Mouse (Mus musculus): ENCODE data around the gene Snrpa.

The Snrpa gene

GRCm38 (mm10) chr7:27198355-27198754 is 2.3 kb upstream of the Snrpa start:
- DNase-seq: no peak

GRCm38 (mm10) chr7:27197634-27198033 is 1.6 kb upstream of the Snrpa start:
- DNase-seq: no peak

- DNase-seq: no peak
Observed at GRCm38 (mm10) chr7:27197136-27197535, 1.1 kb upstream of the Snrpa start.

GRCm38 (mm10) chr7:27193731-27194130 is 2.3 kb downstream of the Snrpa start:
- DNase-seq: no peak

- no peak for DNase-seq
Observed at GRCm38 (mm10) chr7:27192434-27192833, 3.6 kb downstream of the Snrpa start.

GRCm38 (mm10) chr7:27189271-27189931 is 6.7 kb downstream of the Snrpa start:
- no peak for DNase-seq

- no peak for DNase-seq
Observed at GRCm38 (mm10) chr7:27185986-27186385, 10.1 kb downstream of the Snrpa start.

- peak; percentile 66 for DNase-seq
Observed at GRCm38 (mm10) chr7:27184964-27185363, 11.1 kb downstream of the Snrpa start.

GRCm38 (mm10) chr7:27182498-27182897 is 13.6 kb downstream of the Snrpa start:
- no peak for DNase-seq

GRCm38 (mm10) chr7:27180837-27181695 is 15.0 kb downstream of the Snrpa start, which contains the start of the genes Gm21983 and Mia:
Gm21983 (minus strand) TSS chr7:27181086.
Mia (minus strand) TSS chr7:27181157.
- no peak for DNase-seq

GRCm38 (mm10) chr7:27180036-27180435 is 16.0 kb downstream of the Snrpa start:
- DNase-seq: no peak

- DNase-seq: no peak
Observed at GRCm38 (mm10) chr7:27179217-27179918, 16.7 kb downstream of the Snrpa start.

- DNase-seq: peak; percentile 99
Observed at GRCm38 (mm10) chr7:27178324-27179216, 17.5 kb downstream of the Snrpa start, which contains the start of gene Rab4b. Rab4b (minus strand) TSS chr7:27178896.

- no peak for DNase-seq
Observed at GRCm38 (mm10) chr7:27177942-27178323, 18.1 kb downstream of the Snrpa start.

- no peak for DNase-seq
Observed at GRCm38 (mm10) chr7:27174896-27175295, 21.2 kb downstream of the Snrpa start.

- DNase-seq: no peak
Observed at GRCm38 (mm10) chr7:27174496-27174895, 21.6 kb downstream of the Snrpa start.

GRCm38 (mm10) chr7:27170981-27171380 is 25.1 kb downstream of the Snrpa start:
- DNase-seq: no peak

GRCm38 (mm10) chr7:27168371-27168770 is 27.7 kb downstream of the Snrpa start:
- DNase-seq: no peak

- no peak for DNase-seq
Observed at GRCm38 (mm10) chr7:27167475-27168094, 28.5 kb downstream of the Snrpa start.

GRCm38 (mm10) chr7:27166614-27167474 is 29.2 kb downstream of the Snrpa start, which contains the start of gene Egln2:
Egln2 (minus strand) TSS chr7:27166802.
- DNase-seq: peak; percentile 99

GRCm38 (mm10) chr7:27166229-27166613 is 29.9 kb downstream of the Snrpa start:
- DNase-seq: peak; percentile 89
